Mouse (Mus musculus) embryo, embryonic 11.5 days (tissue): ENCODE data around the gene Rbp1.
A peak's percentile ranks its signal among the peaks of the same experiment; 100 is the strongest.

Experiments used
- DNase-seq: peaks from one replicate; pipeline ENCODE4 v3.0.0-alpha.2; 2012; ENCODE audit warnings: low read depth, low spot score

The Rbp1 gene

DNA sequence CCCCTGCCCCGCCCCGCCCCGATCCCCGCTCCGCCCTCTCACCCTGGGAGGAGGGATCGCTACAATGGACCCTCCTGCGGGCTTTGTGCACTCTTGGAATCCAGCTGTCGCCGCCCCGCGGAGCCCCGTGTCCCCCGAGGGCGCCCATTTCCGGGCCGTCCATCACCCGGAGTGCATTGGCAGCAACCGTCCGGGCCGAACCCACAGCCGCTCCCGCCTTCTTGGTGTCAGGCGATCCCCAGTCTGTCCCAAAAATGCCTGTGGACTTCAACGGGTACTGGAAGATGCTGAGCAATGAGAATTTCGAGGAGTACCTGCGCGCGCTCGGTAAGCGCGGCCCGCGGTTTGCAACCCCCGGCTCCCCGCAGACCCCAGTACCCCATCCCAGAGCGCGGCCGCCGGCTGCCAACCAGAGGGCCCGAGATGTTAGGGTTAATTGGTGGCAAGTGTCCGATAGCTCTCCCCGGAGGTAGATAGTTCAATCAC, 2.0 kb downstream of the Rbp1 start:
- peak; percentile 61 for DNase-seq

GRCm38 (mm10) chr9:98425351-98425880, 2.7 kb downstream of the Rbp1 start:
- no peak for DNase-seq

- DNase-seq, result no peak
These were observed 5.3 kb downstream of the Rbp1 start for GRCm38 (mm10) chr9:98427906-98428517.

GRCm38 (mm10) chr9:98428783-98429182, 6.0 kb downstream of the Rbp1 start:
- DNase-seq, result no peak

DNA sequence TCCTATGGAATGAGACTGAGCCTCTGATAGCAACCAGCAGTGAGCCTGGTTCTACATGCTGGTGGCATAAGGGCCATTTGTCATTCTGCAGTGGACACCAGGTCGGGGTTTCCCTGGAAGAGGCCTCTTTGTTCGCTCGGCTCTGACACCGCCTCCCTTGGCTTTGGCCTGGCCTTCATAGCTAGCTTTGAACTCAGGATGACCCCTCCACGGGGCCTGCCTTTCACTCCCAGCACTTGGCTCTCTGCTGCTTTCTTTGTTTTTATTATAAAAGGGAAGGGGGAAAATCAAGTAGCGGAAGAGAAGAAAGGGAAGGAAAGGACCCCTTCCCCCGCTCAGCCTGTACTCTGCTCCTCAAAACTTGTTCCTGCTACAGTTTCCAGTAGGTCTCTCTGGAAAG, 7.0 kb downstream of the Rbp1 start:
- DNase-seq, result no peak

DNA sequence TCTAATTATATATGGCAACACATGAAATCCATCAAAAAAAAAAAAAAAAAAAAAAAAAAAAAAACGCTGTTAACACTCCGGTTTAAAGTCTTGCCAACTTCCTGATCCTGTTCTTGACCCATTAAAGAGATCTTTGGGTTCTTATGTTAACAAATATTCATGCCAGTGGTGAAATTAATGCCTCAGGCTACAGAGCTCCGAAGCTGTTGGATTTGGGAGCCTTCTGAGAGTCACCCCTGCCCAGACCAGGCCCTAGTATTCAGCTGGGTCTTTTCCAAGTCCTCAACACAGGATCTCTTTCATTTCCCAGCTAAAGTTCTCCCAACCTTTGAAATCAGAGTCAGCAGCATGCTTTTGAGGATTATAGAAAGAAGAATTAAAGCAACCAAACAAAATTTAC, 7.8 kb downstream of the Rbp1 start:
- DNase-seq, result no peak

DNA sequence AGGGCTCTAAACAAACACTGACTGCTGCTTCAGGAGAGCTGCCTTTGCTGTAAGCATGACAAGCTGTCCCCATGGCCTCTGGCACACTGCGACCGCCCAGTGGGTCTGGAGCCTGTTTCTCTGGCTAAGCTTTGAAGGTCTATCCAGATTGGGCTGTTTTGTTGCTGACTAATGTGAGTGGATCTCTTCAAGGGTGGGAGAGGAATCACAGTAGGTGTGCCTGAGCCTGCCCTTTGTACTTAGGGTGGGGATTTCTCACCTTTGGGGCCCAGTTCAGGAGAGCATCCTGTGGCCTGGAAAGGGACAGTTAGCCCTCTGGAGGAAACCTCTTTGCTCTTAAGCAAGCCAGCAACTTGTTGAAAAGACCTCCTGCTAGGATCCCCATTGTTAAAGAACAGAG, 10.3 kb downstream of the Rbp1 start:
- no peak for DNase-seq

DNA sequence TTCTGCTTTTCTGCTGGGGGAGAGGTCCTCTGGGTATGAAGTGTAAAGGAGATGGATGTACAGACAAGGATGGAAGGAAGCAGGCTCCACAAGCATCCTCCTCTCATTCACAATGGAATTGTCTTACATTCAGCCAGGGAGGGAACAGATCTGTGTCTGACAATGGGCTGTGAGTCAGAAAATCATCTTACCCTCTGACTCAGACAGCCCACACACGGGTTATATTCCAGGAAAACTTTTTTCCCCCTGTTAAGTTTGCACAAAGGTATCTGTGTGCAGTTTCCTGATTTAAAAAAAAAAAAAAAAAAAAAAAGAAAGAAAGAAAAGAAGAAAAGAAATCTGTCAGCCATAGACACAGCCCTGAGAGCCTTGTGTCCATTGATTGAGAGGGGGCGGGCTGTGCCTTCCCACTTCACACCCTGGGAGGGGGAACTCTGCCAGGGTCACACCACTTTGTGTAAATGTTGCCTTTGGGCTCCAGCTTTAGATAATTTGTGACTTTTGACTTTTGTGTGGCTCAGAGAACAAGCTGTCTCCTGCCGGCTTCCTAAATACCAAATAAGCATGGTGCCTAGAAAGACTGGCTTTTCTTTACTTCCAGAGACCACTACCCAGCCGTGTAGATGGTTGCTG, 11.3 kb downstream of the Rbp1 start:
- no peak for DNase-seq

DNA sequence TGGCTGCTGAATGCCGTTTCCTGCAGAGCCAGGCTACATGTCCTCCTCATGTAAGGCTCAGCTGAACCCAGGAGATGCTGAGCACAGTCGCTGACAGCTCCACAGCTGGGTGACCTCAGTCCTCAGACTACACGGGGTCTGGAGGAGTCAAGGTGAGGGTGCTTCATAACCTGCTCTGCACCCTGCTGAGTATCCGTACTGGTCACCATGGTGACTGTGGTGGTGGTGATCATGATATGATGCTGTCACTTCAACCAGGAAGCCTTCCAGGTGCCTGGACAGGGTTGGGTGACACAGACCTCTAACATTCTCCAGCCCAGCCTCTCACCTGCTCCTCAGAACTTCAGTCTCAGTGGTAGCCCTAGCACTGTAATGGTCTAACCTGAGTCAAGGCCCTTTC, 15.1 kb downstream of the Rbp1 start:
- DNase-seq, result no peak

- no peak for DNase-seq
These were observed 16.3 kb downstream of the Rbp1 start for GRCm38 (mm10) chr9:98439091-98439490.

- DNase-seq, result no peak
These were observed 19.9 kb downstream of the Rbp1 start for GRCm38 (mm10) chr9:98442638-98443037.

DNA sequence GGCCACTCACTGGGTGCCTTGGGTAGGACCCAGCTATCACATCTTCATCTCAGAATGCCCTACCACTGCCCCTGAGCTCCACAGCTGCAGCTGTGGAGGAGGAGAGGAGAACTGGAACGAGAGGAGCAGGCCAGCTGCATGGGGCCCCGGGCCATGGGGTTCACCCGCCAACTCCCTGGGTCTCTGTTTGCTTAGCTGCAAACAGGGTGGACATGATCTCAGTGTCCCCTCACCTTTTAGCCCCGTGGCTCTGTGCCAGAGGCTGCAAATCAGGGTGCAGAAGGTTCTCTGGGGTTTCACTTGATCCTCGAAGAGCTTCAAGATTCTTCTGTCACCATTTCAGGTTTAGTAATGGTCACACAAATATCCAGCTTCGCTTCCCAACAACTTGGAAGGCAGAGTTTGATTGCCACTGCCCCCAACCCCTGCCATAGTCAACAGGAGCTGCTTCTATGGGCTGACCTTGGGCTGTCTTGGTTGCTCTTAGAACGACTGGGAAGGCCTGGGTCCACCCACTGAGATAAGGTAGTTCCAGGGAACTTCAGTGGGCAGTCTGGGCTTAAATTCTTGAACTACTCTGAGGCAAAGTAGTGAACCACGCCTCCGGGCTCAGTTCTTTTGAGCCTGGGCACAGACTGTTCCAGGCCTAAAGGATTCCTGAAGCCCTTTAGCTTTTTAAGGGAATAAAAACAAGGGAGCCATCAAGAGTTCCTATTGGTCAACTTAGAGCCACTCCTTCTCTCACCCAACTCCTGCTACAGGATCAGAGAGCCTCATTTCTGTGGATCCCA, 22.8 kb downstream of the Rbp1 start:
- DNase-seq, result no peak

DNA sequence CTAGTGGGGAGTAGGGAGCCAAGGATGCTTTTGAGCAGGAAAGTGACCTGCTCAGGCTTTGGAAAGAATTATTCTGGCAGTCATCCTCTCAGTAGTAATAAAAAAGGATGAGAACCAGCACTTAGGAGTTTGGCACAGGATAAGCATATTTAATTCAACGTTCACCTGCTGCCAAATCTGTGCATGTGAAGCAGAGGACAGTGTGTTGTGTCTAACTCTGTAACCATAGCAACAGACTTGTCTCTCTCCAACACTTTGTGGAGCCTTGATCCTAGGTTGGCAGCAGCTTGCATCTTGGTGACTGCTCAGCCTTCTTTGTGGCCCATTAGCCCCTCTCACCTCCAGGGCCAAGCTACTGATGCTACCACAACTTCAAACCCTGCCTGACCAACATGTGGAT, 28.2 kb downstream of the Rbp1 start:
- no peak for DNase-seq

DNA sequence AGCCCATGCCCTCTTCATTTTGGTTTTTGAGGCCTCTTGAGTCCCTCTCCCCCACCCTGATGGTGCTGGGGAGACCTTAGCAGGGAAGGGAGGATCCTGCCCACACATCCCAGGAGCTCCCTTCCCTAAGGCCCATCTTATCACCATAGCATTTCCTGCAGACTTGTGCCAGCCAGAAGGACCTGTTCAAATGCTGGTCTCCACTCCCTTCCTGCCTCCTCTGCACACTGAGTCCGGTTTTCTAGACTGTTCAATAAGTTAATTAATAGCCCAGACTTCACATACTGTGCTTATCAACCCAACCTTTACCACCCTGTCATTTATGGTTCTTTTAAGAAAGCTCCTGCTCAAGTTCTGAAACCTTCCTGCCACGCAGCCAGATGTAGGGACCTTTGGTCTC, 43.9 kb downstream of the Rbp1 start:
- DNase-seq, result no peak

DNA sequence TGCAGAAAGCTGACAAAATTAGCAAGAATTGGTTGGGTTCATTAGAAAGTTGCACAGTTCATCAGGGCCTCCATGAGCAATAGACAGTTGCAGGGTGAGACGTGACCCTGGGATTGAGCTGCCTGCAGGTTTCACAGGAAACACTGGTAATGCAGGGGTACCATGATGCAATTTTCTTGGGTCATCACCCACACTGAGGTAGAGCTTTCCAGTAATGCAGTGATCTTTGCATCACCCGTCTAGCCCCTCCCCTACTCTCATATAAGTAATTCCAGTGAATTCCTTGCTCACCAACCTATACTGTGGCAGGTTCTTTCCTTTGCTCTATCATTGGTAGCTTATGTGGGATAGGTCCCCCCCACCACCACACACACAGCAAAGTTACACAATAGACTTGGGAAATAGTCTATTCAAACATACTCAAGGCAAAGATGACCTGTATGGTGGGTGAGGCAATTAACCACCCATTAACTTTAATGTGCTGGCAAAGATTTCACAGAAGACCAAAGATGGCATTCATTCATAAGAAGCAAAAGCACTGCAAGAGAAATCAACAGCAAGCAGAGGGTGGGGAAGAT, 57.5 kb downstream of the Rbp1 start:
- DNase-seq, result no peak

DNA sequence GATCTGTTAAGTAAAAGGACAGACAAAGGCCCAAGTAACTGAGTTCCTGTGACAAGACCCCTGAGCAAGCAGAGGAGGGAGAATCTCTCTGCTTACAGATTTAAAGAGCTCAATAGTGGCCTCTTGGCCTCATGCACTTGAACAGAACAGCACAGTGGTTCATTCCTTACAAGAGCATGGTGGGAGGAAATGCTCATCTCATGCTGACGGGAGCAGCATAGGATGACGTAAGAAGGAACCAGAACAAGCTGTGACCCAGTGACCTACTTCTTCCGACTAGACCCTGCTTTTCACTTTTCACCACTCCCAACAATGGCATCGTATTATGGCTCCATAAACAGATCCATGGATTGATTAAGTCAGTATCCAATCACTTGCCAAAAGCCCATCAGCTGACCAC, 59.5 kb downstream of the Rbp1 start:
- DNase-seq, result no peak

- no peak for DNase-seq
These were observed 62.3 kb downstream of the Rbp1 start for GRCm38 (mm10) chr9:98485020-98485419.

DNA sequence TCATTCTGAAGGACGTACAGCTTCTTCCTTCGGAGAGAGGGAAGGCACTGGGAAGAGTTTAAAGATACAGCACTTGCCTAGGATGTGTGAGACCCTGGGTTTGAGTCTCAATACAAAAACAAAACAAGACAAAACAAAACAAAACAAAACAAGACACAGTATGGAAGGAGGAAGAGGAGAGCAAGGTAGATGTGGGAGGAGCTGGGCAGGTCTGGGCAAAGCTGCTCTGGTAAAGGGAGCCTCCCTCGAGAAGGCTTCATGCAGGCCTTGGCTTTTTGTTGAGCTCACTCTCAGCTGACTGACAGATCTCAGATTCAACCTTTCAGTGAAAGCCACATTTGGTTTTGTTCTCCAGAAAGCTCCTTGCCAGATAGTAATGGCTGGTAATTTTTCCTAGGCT, 63.1 kb downstream of the Rbp1 start, which contains the start of gene Rbp2:
Gene Rbp2, plus strand, starts transcription at position 301 of the 400 bp plus-strand sequence.
- DNase-seq, result no peak

DNA sequence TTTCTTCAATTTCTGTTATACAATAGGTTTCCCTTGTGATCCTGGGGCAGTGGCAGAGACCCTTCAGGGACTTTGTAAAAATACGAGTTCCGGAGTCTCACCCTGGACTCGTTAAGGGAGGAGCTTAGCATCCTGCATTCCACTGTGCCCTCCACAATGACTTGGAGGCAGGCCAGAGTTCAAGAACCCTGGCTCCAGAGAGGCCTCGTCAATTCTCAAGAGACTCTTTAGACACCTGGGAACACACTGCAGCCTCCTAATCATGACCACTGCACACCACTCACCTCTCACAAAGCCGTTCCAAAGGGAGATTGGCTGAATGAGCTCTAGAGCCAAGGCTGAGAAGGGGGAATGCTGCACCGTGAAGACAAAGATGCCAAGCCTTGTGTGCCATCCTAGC, 64.5 kb downstream of the Rbp1 start:
- no peak for DNase-seq

- no peak for DNase-seq
These were observed 66.8 kb downstream of the Rbp1 start for GRCm38 (mm10) chr9:98489532-98489931.

DNA sequence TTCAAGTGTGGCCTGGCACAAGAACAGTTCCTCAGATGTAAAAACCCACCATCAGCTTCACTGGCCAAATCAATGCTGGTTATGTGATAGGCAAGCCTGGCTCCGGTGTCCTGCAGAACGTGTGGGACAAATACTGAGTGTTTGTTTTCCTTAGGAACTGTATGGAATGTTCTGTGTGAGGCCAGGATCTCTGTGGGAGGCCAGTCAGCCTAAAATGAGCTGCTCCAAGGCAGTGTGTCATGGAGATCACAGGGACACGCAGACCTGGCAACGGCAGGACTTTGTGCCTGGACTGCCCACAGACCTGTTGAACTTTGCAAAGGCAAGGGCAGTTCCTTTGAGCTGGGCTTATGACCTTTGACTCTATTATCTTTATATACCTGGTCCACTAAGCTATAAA, 67.4 kb downstream of the Rbp1 start:
- DNase-seq, result no peak

GRCm38 (mm10) chr9:98491071-98491470, 68.3 kb downstream of the Rbp1 start:
- DNase-seq, result no peak
